Mouse (Mus musculus) ES-E14 (cell line): ENCODE measurements at regions not wholly inside any gene's neighbourhood (a gene's known extent, or its start where the extent isn't known, plus 50 kb on each side); places are given as distances from the start of the nearest gene placed in this dataset.

Source experiments
- DNase-seq: peaks from one replicate; pipeline ENCODE4 v3.0.0-alpha.2; 2013; ENCODE audit warnings: low read depth, low spot score
- H3K27ac ChIP-seq: 2 replicates; pipeline ENCODE4 v1.5.1; 2012; ENCODE audit warnings: low read depth, mild to moderate bottlenecking, low read length, moderate library complexity, mixed read lengths; ENCODE audit not compliant: poor library complexity, insufficient read depth, severe bottlenecking
- H3K36me3 ChIP-seq: 2 replicates; pipeline ENCODE4 v1.6.1; 2012; ENCODE audit warnings: mild to moderate bottlenecking, low read length, moderate library complexity, mixed read lengths; ENCODE audit not compliant: control insufficient read depth, poor library complexity, insufficient read depth, severe bottlenecking
- H3K4me1 ChIP-seq, 2 experiments: fragments of 150-350 bp in 1 of 2; sonication (generic) in 1 of 2; 2 replicates each; pipeline ENCODE4 v1.6.1; 2012; ENCODE audit warnings: low read length in 2 of 2, mild to moderate bottlenecking in 1 of 2, mixed read lengths in 1 of 2; ENCODE audit not compliant: control insufficient read depth in 2 of 2, insufficient read depth in 2 of 2, poor library complexity in 1 of 2
- H3K4me3 ChIP-seq, 2 experiments: fragments of 150-350 bp in 1 of 2; sonication (generic) in 1 of 2; 2 replicates each; pipeline ENCODE4 v1.5.1; 2012; ENCODE audit warnings: low read length in 2 of 2, low read depth in 1 of 2, mild to moderate bottlenecking in 1 of 2, mixed read lengths in 1 of 2; ENCODE audit not compliant: insufficient read depth in 1 of 2, poor library complexity in 1 of 2, severe bottlenecking in 1 of 2
- H3K9ac ChIP-seq: 2 replicates; pipeline ENCODE4 v1.6.1; 2012; ENCODE audit warnings: low read depth, mild to moderate bottlenecking, low read length, mixed read lengths; ENCODE audit not compliant: poor library complexity, insufficient read depth, severe bottlenecking
- H3K9me3 ChIP-seq: fragments of 150-350 bp; sonication (generic); 2 replicates; pipeline ENCODE4 v1.6.1; 2012; ENCODE audit warnings: low read depth, mild to moderate bottlenecking, low read length; ENCODE audit not compliant: control insufficient read depth, insufficient read depth
- CHD2 ChIP-seq: IDR thresholded peaks from 2 replicates; pipeline ENCODE4 v1.6.1; 2014; ENCODE audit warnings: mild to moderate bottlenecking, low read depth, low read length, inconsistent platforms
- HCFC1 ChIP-seq: IDR thresholded peaks from 2 replicates; pipeline ENCODE4 v1.6.1; 2012; ENCODE audit warnings: low read length, inconsistent platforms, borderline replicate concordance; ENCODE audit not compliant: insufficient read depth
- MAFK ChIP-seq: IDR thresholded peaks from 2 replicates; pipeline ENCODE4 v1.6.1; 2014; ENCODE audit warnings: mild to moderate bottlenecking, low read depth, low read length, inconsistent platforms; ENCODE audit not compliant: insufficient read depth
- ZC3H11A ChIP-seq: IDR thresholded peaks from 2 replicates; pipeline ENCODE4 v1.6.1; 2012; ENCODE audit warnings: low read depth, mild to moderate bottlenecking, inconsistent platforms, low read length, borderline replicate concordance
- ZNF384 ChIP-seq: IDR thresholded peaks from 2 replicates; pipeline ENCODE4 v1.6.1; 2012; ENCODE audit warnings: low read depth, low read length, inconsistent platforms
- in situ Hi-C, 2 experiments: fragments of 600-800 bp; cut with MboI; formaldehyde crosslinking; loops; one replicate each; pipeline ENCODE4 v1.15.1; 2025; ENCODE audit warnings: low sequenced_read_pairs in 2 of 2, inconsistent platforms in 1 of 2; ENCODE audit not compliant: unreplicated experiment in 2 of 2

GRCm38 (mm10) chr12:113366394-113366793, 122.9 kb upstream of the Adam6b start:
- no peak overlapping the region for H3K9ac ChIP-seq
- TF ChIP-seq MAFK (no peak), ZC3H11A (no peak), HCFC1 (no peak), ZNF384 (no peak), CHD2 (no peak)
- in situ Hi-C loops = no loop called here
- H3K4me1 ChIP-seq = no peaks in the 10 kb centered on the region
- no peak overlapping the region for H3K4me3 ChIP-seq
- H3K27ac ChIP-seq = no peak overlapping the region
- DNase-seq = no peak
- H3K36me3 ChIP-seq = no peaks in the 10 kb centered on the region
- H3K9me3 ChIP-seq = no peaks in the 10 kb centered on the region

DNA sequence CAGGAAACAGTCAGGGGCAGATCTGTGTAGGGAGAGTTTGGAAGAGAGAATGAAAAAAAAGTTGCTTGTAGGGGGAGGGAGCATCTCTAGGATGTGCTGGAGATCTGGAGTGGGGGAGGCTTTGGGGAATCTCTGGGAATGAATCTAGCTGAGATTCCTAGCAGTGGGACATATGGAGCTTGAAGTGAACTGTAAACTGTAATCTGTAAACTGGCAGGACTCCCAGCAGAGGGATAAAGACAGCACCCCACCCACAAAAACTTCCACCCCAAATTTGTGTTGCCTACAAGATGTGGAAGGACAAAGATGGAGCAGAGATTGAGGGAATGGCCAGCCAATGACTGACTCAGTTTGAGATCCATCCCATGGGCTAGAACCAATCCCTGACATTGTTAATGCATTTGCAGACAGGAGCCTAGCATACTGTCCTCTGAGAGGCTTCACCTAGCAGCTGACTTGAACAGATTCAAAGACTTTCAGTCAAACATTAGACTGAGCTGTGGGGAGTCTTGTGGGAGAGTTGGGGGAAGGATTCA, 87.7 kb upstream of the Adam6b start:
- no peak for DNase-seq
- no peak overlapping the region for H3K9ac ChIP-seq
- H3K36me3 ChIP-seq = no peaks in the 10 kb centered on the region
- H3K4me1 ChIP-seq = no peaks in the 10 kb centered on the region
- no peak overlapping the region for H3K27ac ChIP-seq
- TF ChIP-seq ZNF384 = no peak
- no peak for TF ChIP-seq CHD2
- no peak for TF ChIP-seq HCFC1
- no peak for TF ChIP-seq MAFK
- no peak for TF ChIP-seq ZC3H11A
- in situ Hi-C loops = no loop called here
- H3K4me3 ChIP-seq = no peak overlapping the region
- no peaks in the 10 kb centered on the region for H3K9me3 ChIP-seq

GRCm38 (mm10) chr12:113402823-113403222, 86.5 kb upstream of the Adam6b start:
- no peak overlapping the region for H3K4me3 ChIP-seq
- H3K36me3 ChIP-seq = no peaks in the 10 kb centered on the region
- no peak for DNase-seq
- in situ Hi-C loops = no loop called here
- H3K4me1 ChIP-seq = no peaks in the 10 kb centered on the region
- no peak overlapping the region for H3K9ac ChIP-seq
- H3K9me3 ChIP-seq = no peaks in the 10 kb centered on the region
- TF ChIP-seq ZNF384 (no peak), HCFC1 (no peak), CHD2 (no peak), ZC3H11A (no peak), MAFK (no peak)
- H3K27ac ChIP-seq = no peak overlapping the region

DNA sequence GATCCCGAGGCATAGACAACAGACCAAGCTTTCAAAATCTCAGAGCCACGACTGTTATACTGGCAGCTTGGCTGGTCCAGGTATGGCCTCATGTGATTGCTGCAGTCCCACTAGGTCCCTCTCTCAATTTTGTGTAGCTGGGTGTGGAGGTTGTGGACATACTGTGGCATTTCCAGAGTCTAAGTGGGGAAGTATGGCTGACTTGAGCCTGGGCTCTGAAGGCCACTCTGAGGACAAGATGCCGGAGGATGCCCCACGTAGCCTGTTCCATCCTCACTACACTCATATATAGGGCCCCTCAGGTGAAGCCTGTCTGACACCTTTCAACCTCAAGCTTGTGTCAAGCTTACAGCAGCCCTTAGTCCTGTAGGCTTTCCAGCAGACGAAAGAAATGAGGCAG, 78.2 kb upstream of the Adam6b start:
- H3K9me3 ChIP-seq = no peaks in the 10 kb centered on the region
- no peak for DNase-seq
- no peak for TF ChIP-seq CHD2
- no peak for TF ChIP-seq MAFK
- no peak for TF ChIP-seq ZNF384
- TF ChIP-seq ZC3H11A = no peak
- no peak for TF ChIP-seq HCFC1
- no peaks in the 10 kb centered on the region for H3K4me1 ChIP-seq
- no peak overlapping the region for H3K27ac ChIP-seq
- no peak overlapping the region for H3K4me3 ChIP-seq
- no peak overlapping the region for H3K9ac ChIP-seq
- H3K36me3 ChIP-seq = no peaks in the 10 kb centered on the region
- in situ Hi-C loops = no loop called here

GRCm38 (mm10) chr12:113413996-113414395, 75.3 kb upstream of the Adam6b start:
- Histone ChIP-seq H3K9ac (no peak overlapping the region), H3K4me3 (no peak overlapping the region), H3K9me3 (no peaks in the 10 kb centered on the region), H3K4me1 (no peaks in the 10 kb centered on the region), H3K27ac (no peak overlapping the region), H3K36me3 (no peaks in the 10 kb centered on the region)
- no peak for TF ChIP-seq MAFK
- TF ChIP-seq ZC3H11A = no peak
- TF ChIP-seq HCFC1 = no peak
- no peak for TF ChIP-seq ZNF384
- no peak for TF ChIP-seq CHD2
- in situ Hi-C loops = no loop called here
- DNase-seq = no peak
